Mouse (Mus musculus): ENCODE results near the gene Fh1.

DNA sequence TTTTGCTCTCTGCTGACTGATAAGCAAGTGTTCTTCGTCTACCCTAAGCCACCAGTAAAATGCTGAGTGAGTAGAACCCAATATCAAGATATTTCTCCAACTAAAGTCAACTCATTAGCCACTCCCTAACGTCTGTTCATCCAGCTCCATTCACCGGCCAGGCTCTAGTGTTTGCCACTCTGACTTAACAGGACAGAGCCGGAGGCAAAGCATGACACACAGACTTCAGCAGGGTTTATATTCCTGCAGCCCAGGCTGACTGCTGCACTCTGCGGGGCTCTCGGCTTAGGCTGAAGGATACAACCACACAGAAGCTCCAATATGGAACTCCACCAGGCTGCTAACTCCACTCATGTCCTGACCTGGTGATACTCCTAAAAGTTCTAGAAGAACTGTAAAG is 18.1 kb downstream of the Fh1 start:
- no peak for TF ChIP-seq POLR2A (IDR thresholded peaks at IDR 0.05; ENCODE audit: extremely low read depth, insufficient read depth, low read length)
- no peak for TF ChIP-seq CTCF (IDR thresholded peaks at IDR 0.05; ENCODE audit: extremely low read depth, insufficient read depth, low read length)
